Mouse (Mus musculus): ENCODE results near the gene Skint5. TPM values are rescaled to one million over a fixed set of nuclear protein-coding genes. Genes with fewer than 3 reads are reported as not detected.
"Not testable (repeated sequence)": the region's sequence is repeated elsewhere in the genome, so short reads cannot be mapped to it uniquely, and the experiment has no call there.

Skint5 gene
- total RNA-seq (2012; rRNA removed), result not detected in 2 replicates

DNA sequence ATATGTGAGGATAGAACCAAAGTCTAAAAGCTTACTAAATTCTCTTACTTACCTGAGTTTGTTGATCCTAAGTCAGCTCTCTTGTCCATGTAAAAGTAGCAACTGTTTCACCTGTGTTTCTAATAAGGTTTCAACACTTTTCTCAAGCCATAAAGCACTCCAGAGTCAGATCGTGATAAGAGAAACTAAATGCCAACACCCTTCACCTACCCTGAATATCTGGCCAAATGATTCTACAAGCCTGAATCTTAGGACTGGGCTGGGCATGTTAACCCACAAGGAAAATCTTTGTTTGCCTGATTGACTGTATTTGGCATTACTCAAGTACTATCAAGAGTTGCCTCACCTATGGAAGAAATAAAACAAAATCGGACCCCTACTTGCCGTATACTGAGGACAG lies at the start of gene Skint5:
Gene Skint5, minus strand, starts transcription at position 101 of the 400 bp plus-strand sequence.
- in situ Hi-C loops (cut with MboI; ENCODE audit: low sequenced_read_pairs in 2 of 2, unreplicated experiment in 2 of 2), result loop anchor here in 1 of 2 experiments (10.0 kb wide), 1 partner anchor 715 kb away; the partner anchor contains the start of gene Skint6
- no peaks in the 10 kb centered on the region for H3K9me3 ChIP-seq (ENCODE audit: control insufficient read depth, insufficient read depth, low read depth, low read length)
- H3K4me3 ChIP-seq (ENCODE audit: insufficient read depth in 1 of 2, low read depth in 1 of 2, low read length in 2 of 2, poor library complexity in 1 of 2, severe bottlenecking in 1 of 2), result no peak within 1 kb of the TSS
- no peak for DNase-seq (ENCODE audit: low read depth, low spot score)
- H3K36me3 ChIP-seq (ENCODE audit: control insufficient read depth, insufficient read depth, low read length, poor library complexity, severe bottlenecking), result no peaks in the 10 kb centered on the region
- TF ChIP-seq MAFK (IDR thresholded peaks at IDR 0.05; ENCODE audit: insufficient read depth, low read depth, low read length) (no peak), CHD2 (IDR thresholded peaks at IDR 0.05; ENCODE audit: low read depth, low read length) (no peak), ZC3H11A (IDR thresholded peaks at IDR 0.05; ENCODE audit: borderline replicate concordance, low read depth, low read length) (no peak), ZNF384 (IDR thresholded peaks at IDR 0.05; ENCODE audit: low read depth, low read length) (no peak), HCFC1 (IDR thresholded peaks at IDR 0.05; ENCODE audit: borderline replicate concordance, insufficient read depth, low read length) (no peak)
- no peak within 1 kb of the TSS for H3K9ac ChIP-seq (ENCODE audit: insufficient read depth, low read depth, low read length, poor library complexity, severe bottlenecking)
- no peaks in the 10 kb centered on the region for H3K4me1 ChIP-seq (ENCODE audit: control insufficient read depth in 2 of 2, insufficient read depth in 2 of 2, low read length in 2 of 2, poor library complexity in 1 of 2)
- no peak within 1 kb of the TSS for H3K27ac ChIP-seq (ENCODE audit: insufficient read depth, low read depth, low read length, poor library complexity, severe bottlenecking)

DNA sequence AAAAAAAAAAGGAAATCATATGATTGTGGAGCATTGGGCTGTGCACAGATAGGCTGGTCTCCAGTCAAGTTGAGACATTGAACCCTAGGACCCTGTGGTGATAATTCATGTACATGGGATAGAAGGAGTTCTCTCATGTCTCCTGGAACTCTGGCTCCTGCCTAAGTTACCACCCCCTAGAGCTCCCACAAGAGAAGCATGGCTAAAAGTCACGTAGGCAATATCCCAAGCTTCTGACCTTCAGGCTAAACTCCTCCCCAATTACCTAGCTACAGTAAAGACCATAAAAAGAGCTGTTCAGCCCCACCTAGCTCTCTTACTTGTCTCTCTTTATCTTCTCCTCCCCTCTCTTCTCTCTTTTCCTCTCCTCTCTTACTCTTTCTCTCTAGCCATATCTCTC lies 42.0 kb downstream of the Skint5 start:
- in situ Hi-C loops (cut with MboI; ENCODE audit: low sequenced_read_pairs in 2 of 2, unreplicated experiment in 2 of 2), result loop anchor here in 1 of 2 experiments (10.0 kb wide), 1 partner anchor 713 kb away; no protein-coding TSS in a partner anchor
- no peaks in the 10 kb centered on the region for H3K9me3 ChIP-seq (ENCODE audit: control insufficient read depth, insufficient read depth, low read depth, low read length)

DNA sequence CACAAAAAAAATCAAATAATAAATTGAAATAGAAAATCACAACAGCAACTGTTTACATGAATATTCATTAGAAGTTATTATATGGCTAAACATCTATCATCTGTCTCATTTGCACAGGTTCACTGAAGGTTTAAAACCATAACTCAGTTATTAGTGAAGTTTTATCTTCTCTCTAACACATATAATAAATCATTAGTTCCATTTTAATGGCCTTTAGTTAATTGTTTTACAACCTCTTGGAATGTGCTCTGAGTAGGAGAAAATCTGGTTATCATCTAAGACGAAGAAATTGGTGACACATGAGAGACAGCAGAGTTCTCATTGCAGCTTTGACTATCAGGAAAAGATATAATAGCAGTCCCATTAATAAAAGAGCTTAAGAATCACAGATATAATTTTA lies 235.1 kb downstream of the Skint5 start:
- Histone ChIP-seq H3K27ac (ENCODE audit: insufficient read depth, low read depth, low read length, poor library complexity, severe bottlenecking) (no peak overlapping the region), H3K4me1 (ENCODE audit: control insufficient read depth in 2 of 2, insufficient read depth in 2 of 2, low read length in 2 of 2, poor library complexity in 1 of 2) (no peaks in the 10 kb centered on the region), H3K9ac (ENCODE audit: insufficient read depth, low read depth, low read length, poor library complexity, severe bottlenecking) (no peak overlapping the region), H3K4me3 (ENCODE audit: insufficient read depth in 1 of 2, low read depth in 1 of 2, low read length in 2 of 2, poor library complexity in 1 of 2, severe bottlenecking in 1 of 2) (no peak overlapping the region), H3K9me3 (ENCODE audit: control insufficient read depth, insufficient read depth, low read depth, low read length) (no peaks in the 10 kb centered on the region), H3K36me3 (ENCODE audit: control insufficient read depth, insufficient read depth, low read length, poor library complexity, severe bottlenecking) (no peaks in the 10 kb centered on the region)
- DNase-seq (ENCODE audit: low read depth, low spot score), result no peak
- in situ Hi-C loops (cut with MboI; ENCODE audit: low sequenced_read_pairs in 2 of 2, unreplicated experiment in 2 of 2), result loop anchor here in 1 of 2 experiments (25.0 kb wide), 1 partner anchor 727 kb away; no protein-coding TSS in a partner anchor
- TF ChIP-seq CHD2 (IDR thresholded peaks at IDR 0.05; ENCODE audit: low read depth, low read length), result no peak
- no peak for TF ChIP-seq MAFK (IDR thresholded peaks at IDR 0.05; ENCODE audit: insufficient read depth, low read depth, low read length)
- no peak for TF ChIP-seq HCFC1 (IDR thresholded peaks at IDR 0.05; ENCODE audit: borderline replicate concordance, insufficient read depth, low read length)

More for the DNA sequence above, 42.0 kb downstream of the Skint5 start:
- no peak for TF ChIP-seq MAFK (IDR thresholded peaks at IDR 0.05; ENCODE audit: insufficient read depth, low read depth, low read length)
- TF ChIP-seq CHD2 (IDR thresholded peaks at IDR 0.05; ENCODE audit: low read depth, low read length), result no peak
- TF ChIP-seq ZC3H11A (IDR thresholded peaks at IDR 0.05; ENCODE audit: borderline replicate concordance, low read depth, low read length), result no peak
- TF ChIP-seq ZNF384 (IDR thresholded peaks at IDR 0.05; ENCODE audit: low read depth, low read length), result no peak
- TF ChIP-seq HCFC1 (IDR thresholded peaks at IDR 0.05; ENCODE audit: borderline replicate concordance, insufficient read depth, low read length), result no peak
- Histone ChIP-seq H3K36me3 (ENCODE audit: control insufficient read depth, insufficient read depth, low read length, poor library complexity, severe bottlenecking) (no peaks in the 10 kb centered on the region), H3K4me3 (ENCODE audit: insufficient read depth in 1 of 2, low read depth in 1 of 2, low read length in 2 of 2, poor library complexity in 1 of 2, severe bottlenecking in 1 of 2) (no peak overlapping the region), H3K9ac (ENCODE audit: insufficient read depth, low read depth, low read length, poor library complexity, severe bottlenecking) (no peak overlapping the region), H3K4me1 (ENCODE audit: control insufficient read depth in 2 of 2, insufficient read depth in 2 of 2, low read length in 2 of 2, poor library complexity in 1 of 2) (no peaks in the 10 kb centered on the region), H3K27ac (ENCODE audit: insufficient read depth, low read depth, low read length, poor library complexity, severe bottlenecking) (no peak overlapping the region)
- DNase-seq (ENCODE audit: low read depth, low spot score), result no peak

DNA sequence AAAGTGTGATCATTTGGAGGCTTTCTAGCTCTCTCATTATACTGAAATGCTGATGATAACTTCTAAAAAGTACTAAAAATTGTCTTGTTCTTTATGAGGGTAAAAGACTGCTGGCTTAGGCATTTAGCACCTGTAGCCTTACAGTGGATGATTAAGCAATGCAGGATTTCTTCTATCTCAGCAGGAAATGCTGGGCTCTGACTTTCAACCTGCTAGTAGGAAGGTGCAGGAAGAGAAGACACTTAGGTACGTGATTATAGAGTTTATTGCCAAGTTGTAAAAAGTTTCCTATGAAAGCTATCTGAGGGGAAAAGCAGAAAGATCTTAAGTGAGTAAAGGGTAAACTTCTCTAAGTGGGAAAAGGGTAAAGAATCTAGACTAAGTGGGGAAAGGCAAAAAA lies 235.6 kb downstream of the Skint5 start:
- Histone ChIP-seq H3K27ac (ENCODE audit: insufficient read depth, low read depth, low read length, poor library complexity, severe bottlenecking) (no peak overlapping the region), H3K36me3 (ENCODE audit: control insufficient read depth, insufficient read depth, low read length, poor library complexity, severe bottlenecking) (no peaks in the 10 kb centered on the region), H3K4me1 (ENCODE audit: control insufficient read depth in 2 of 2, insufficient read depth in 2 of 2, low read length in 2 of 2, poor library complexity in 1 of 2) (no peaks in the 10 kb centered on the region), H3K4me3 (ENCODE audit: insufficient read depth in 1 of 2, low read depth in 1 of 2, low read length in 2 of 2, poor library complexity in 1 of 2, severe bottlenecking in 1 of 2) (no peak overlapping the region), H3K9ac (ENCODE audit: insufficient read depth, low read depth, low read length, poor library complexity, severe bottlenecking) (no peak overlapping the region), H3K9me3 (ENCODE audit: control insufficient read depth, insufficient read depth, low read depth, low read length) (no peaks in the 10 kb centered on the region)
- TF ChIP-seq ZNF384 (IDR thresholded peaks at IDR 0.05; ENCODE audit: low read depth, low read length), result no peak
- no peak for TF ChIP-seq HCFC1 (IDR thresholded peaks at IDR 0.05; ENCODE audit: borderline replicate concordance, insufficient read depth, low read length)
- TF ChIP-seq MAFK (IDR thresholded peaks at IDR 0.05; ENCODE audit: insufficient read depth, low read depth, low read length), result no peak
- no peak for TF ChIP-seq ZC3H11A (IDR thresholded peaks at IDR 0.05; ENCODE audit: borderline replicate concordance, low read depth, low read length)
- TF ChIP-seq CHD2 (IDR thresholded peaks at IDR 0.05; ENCODE audit: low read depth, low read length), result no peak
- in situ Hi-C loops (cut with MboI; ENCODE audit: low sequenced_read_pairs in 2 of 2, unreplicated experiment in 2 of 2), result loop anchor here in 1 of 2 experiments (25.0 kb wide), 1 partner anchor 726 kb away; no protein-coding TSS in a partner anchor
- DNase-seq (ENCODE audit: low read depth, low spot score), result no peak

DNA sequence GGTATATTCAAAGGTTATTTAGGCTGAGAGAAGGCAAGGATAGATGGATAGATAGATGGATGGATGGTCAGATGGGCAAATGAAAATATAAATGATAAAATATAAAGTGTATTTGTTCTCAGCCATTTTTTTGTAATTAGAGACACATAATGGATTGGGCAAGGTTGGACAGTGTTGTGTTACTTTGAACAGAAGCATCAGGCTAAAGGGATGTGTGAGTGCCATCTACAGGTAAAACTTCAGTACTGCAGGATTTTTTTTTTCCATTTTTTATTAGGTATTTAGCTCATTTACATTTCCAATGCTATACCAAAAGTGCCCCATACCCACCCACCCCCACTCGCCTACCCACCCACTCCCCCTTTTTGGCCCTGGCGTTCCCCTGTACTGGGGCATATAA lies 551.1 kb downstream of the Skint5 start:
- not testable (repeated sequence) for H3K4me1 ChIP-seq (ENCODE audit: control insufficient read depth in 2 of 2, insufficient read depth in 2 of 2, low read length in 2 of 2, poor library complexity in 1 of 2); H3K9ac ChIP-seq (ENCODE audit: insufficient read depth, low read depth, low read length, poor library complexity, severe bottlenecking); DNase-seq (ENCODE audit: low read depth, low spot score); H3K27ac ChIP-seq (ENCODE audit: insufficient read depth, low read depth, low read length, poor library complexity, severe bottlenecking); H3K4me3 ChIP-seq (ENCODE audit: insufficient read depth in 1 of 2, low read depth in 1 of 2, low read length in 2 of 2, poor library complexity in 1 of 2, severe bottlenecking in 1 of 2); H3K9me3 ChIP-seq (ENCODE audit: control insufficient read depth, insufficient read depth, low read depth, low read length); H3K36me3 ChIP-seq (ENCODE audit: control insufficient read depth, insufficient read depth, low read length, poor library complexity, severe bottlenecking)
- in situ Hi-C loops (cut with MboI; ENCODE audit: low sequenced_read_pairs in 2 of 2, unreplicated experiment in 2 of 2), result loop anchor here (10.0 kb wide), 1 partner anchor 847 kb away; no protein-coding TSS in a partner anchor

Other genes with a start within 250 kb of the Skint5 start
- gene Skint11, start 163.9 kb upstream of the Skint5 start, total RNA-seq (2012; rRNA removed), result not detected in 2 replicates